Mouse (Mus musculus): ENCODE results near the gene Abca16. TPM values are rescaled to one million over a fixed set of nuclear protein-coding genes. Genes with fewer than 3 reads are reported as not detected.

The Abca16 gene
- total RNA-seq, 1 experiment: 0.54 TPM

DNA sequence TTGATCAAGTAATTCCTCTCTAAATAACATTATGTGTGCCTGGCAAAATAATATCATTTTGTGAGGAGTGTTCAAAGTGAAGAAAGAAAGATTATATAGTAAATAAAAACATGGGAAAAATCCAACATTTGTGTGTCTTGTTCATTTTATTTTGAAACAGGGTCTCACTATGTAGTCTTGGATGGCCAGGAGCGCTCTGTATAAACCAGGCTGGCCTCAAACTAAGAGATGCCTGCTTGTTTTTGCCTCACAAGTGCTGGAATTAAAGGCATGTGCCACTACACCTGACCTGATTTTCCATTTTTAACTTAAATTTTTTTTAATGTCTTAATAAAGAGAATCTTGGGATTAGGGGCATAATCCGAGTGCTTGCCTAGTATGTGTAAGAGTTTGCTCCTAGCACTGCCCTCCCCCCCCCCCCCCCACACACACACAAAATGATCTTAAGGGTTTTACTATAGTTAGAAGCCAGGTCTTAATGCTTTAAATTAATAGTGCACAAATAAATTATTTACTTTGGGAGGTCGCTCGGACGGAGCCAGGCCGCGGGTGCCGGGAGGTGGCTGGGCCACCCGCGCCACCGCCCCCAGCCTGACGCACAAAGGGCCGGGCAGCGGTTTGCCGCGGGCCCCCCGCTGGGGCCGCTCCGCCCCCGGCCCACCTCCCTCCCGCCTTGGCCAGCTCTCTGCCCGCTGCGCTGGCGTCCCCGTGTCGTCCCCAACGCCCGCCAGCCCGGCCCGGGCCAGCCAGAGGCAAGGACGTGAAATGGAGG, 94.6 kb downstream of the Abca16 start:
- H3K9me3 ChIP-seq (ENCODE audit: control insufficient read depth, insufficient read depth, low read depth, low read length): no peaks in the 10 kb centered on the region
- H3K4me3 ChIP-seq (ENCODE audit: insufficient read depth in 1 of 2, low read depth in 1 of 2, low read length in 2 of 2, poor library complexity in 1 of 2, severe bottlenecking in 1 of 2): peak overlapping the region; percentile 5 to 30; a peak in 3 of 4 replicates
- TF ChIP-seq ZNF384 (IDR thresholded peaks at IDR 0.05; ENCODE audit: low read depth, low read length) (no peak), MAFK (IDR thresholded peaks at IDR 0.05; ENCODE audit: insufficient read depth, low read depth, low read length) (no peak), ZC3H11A (IDR thresholded peaks at IDR 0.05; ENCODE audit: borderline replicate concordance, low read depth, low read length) (no peak), CHD2 (IDR thresholded peaks at IDR 0.05; ENCODE audit: low read depth, low read length) (no peak), HCFC1 (IDR thresholded peaks at IDR 0.05; ENCODE audit: borderline replicate concordance, insufficient read depth, low read length) (no peak)
- no peak for DNase-seq (ENCODE audit: low read depth, low spot score)
- in situ Hi-C loops (cut with MboI; ENCODE audit: low sequenced_read_pairs in 2 of 2, unreplicated experiment in 2 of 2): no loop called here
- H3K36me3 ChIP-seq (ENCODE audit: control insufficient read depth, insufficient read depth, low read length, poor library complexity, severe bottlenecking): no peaks in the 10 kb centered on the region
- H3K4me1 ChIP-seq (ENCODE audit: control insufficient read depth in 2 of 2, insufficient read depth in 2 of 2, low read length in 2 of 2, poor library complexity in 1 of 2): no peaks in the 10 kb centered on the region
- no peak overlapping the region for H3K9ac ChIP-seq (ENCODE audit: insufficient read depth, low read depth, low read length, poor library complexity, severe bottlenecking)
- no peak overlapping the region for H3K27ac ChIP-seq (ENCODE audit: insufficient read depth, low read depth, low read length, poor library complexity, severe bottlenecking)

DNA sequence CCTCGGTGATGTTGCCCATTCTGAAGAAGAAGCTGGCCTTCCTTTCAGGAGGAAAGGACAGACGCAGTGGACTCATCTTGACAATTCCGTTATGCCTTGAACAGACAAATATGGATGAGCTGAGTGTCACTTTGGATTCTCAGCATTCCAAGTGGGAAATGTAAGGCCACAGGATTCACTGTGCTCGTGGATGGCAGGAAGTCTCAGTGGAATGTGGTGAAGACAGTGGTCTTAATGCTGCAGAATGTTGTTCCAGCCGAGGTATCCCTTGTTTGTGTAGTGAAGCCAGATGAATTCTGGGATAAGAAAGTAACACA, 95.2 kb downstream of the Abca16 start:
- no peak for TF ChIP-seq ZC3H11A (IDR thresholded peaks at IDR 0.05; ENCODE audit: borderline replicate concordance, low read depth, low read length)
- no peak for TF ChIP-seq HCFC1 (IDR thresholded peaks at IDR 0.05; ENCODE audit: borderline replicate concordance, insufficient read depth, low read length)
- TF ChIP-seq CHD2 (IDR thresholded peaks at IDR 0.05; ENCODE audit: low read depth, low read length): no peak
- TF ChIP-seq ZNF384 (IDR thresholded peaks at IDR 0.05; ENCODE audit: low read depth, low read length): no peak
- no peak for TF ChIP-seq MAFK (IDR thresholded peaks at IDR 0.05; ENCODE audit: insufficient read depth, low read depth, low read length)
- Histone ChIP-seq H3K9ac (ENCODE audit: insufficient read depth, low read depth, low read length, poor library complexity, severe bottlenecking) (no peak overlapping the region), H3K9me3 (ENCODE audit: control insufficient read depth, insufficient read depth, low read depth, low read length) (no peaks in the 10 kb centered on the region), H3K4me1 (ENCODE audit: control insufficient read depth in 2 of 2, insufficient read depth in 2 of 2, low read length in 2 of 2, poor library complexity in 1 of 2) (no peaks in the 10 kb centered on the region), H3K27ac (ENCODE audit: insufficient read depth, low read depth, low read length, poor library complexity, severe bottlenecking) (no peak overlapping the region), H3K36me3 (ENCODE audit: control insufficient read depth, insufficient read depth, low read length, poor library complexity, severe bottlenecking) (no peaks in the 10 kb centered on the region), H3K4me3 (ENCODE audit: insufficient read depth in 1 of 2, low read depth in 1 of 2, low read length in 2 of 2, poor library complexity in 1 of 2, severe bottlenecking in 1 of 2) (peak overlapping the region; percentile 5 to 30; a peak in 3 of 4 replicates)
- in situ Hi-C loops (cut with MboI; ENCODE audit: low sequenced_read_pairs in 2 of 2, unreplicated experiment in 2 of 2): no loop called here
- no peak for DNase-seq (ENCODE audit: low read depth, low spot score)

DNA sequence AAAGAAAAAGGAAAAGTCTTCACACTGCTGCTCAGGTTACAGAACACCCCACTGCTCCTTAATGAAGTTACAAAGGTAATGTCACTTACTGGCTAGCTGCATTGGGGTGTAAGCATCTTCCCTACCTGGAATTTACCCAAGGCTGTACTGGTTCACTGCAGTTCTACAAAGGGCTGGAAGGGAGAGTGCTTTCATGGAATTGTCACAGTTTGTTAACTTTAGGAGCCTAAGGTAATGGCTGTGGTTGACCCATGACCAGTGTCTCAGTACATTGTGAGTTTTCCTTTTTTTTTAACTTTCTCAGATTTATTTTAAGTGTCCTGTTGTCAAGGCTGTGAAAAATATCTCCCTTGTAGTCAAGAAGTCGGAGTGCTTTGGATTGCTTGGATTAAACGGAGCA, 125.4 kb downstream of the Abca16 start:
- Histone ChIP-seq H3K36me3 (ENCODE audit: control insufficient read depth, insufficient read depth, low read length, poor library complexity, severe bottlenecking) (no peaks in the 10 kb centered on the region), H3K4me3 (ENCODE audit: insufficient read depth in 1 of 2, low read depth in 1 of 2, low read length in 2 of 2, poor library complexity in 1 of 2, severe bottlenecking in 1 of 2) (no peak overlapping the region), H3K9ac (ENCODE audit: insufficient read depth, low read depth, low read length, poor library complexity, severe bottlenecking) (no peak overlapping the region), H3K4me1 (ENCODE audit: control insufficient read depth in 2 of 2, insufficient read depth in 2 of 2, low read length in 2 of 2, poor library complexity in 1 of 2) (no peaks in the 10 kb centered on the region), H3K27ac (ENCODE audit: insufficient read depth, low read depth, low read length, poor library complexity, severe bottlenecking) (no peak overlapping the region), H3K9me3 (ENCODE audit: control insufficient read depth, insufficient read depth, low read depth, low read length) (no peaks in the 10 kb centered on the region)
- TF ChIP-seq ZC3H11A (IDR thresholded peaks at IDR 0.05; ENCODE audit: borderline replicate concordance, low read depth, low read length) (no peak), MAFK (IDR thresholded peaks at IDR 0.05; ENCODE audit: insufficient read depth, low read depth, low read length) (no peak), CHD2 (IDR thresholded peaks at IDR 0.05; ENCODE audit: low read depth, low read length) (no peak)
- DNase-seq (ENCODE audit: low read depth, low spot score): no peak
- in situ Hi-C loops (cut with MboI; ENCODE audit: low sequenced_read_pairs in 2 of 2, unreplicated experiment in 2 of 2): no loop called here

DNA sequence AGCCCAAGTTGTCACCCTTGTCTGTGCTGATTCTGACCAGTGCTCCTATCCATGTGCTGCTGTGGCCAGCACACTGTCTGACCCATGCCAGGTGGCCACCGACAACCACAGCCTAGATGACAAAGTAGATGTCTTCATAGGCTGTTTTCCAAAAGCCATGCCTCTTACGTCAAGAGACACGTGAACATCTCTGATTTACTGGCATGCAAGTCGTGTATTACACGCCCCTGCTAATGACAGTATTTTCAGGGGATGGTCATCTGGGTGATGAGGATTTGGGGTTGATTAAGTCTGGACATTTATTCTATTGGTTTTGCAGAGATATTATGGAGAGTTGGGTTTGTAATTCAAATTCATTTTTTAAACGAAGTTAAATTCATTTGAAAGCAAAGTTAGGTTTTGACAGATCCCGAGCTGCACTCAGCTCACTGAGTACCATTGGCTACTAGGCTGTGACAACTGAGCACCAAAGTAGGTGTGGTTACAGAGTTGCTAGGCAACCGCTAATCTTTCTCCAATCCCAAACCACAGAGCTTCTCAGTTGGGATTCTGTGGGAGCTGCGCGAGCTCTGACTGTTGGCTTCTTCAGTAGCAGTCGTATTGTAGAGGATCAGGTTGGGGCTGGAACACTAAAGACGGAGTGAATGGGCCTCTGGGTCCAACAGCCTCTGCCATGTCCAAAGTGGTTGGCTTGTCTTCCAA, 143.2 kb downstream of the Abca16 start:
- H3K9ac ChIP-seq (ENCODE audit: insufficient read depth, low read depth, low read length, poor library complexity, severe bottlenecking): no peak overlapping the region
- no peak overlapping the region for H3K4me3 ChIP-seq (ENCODE audit: insufficient read depth in 1 of 2, low read depth in 1 of 2, low read length in 2 of 2, poor library complexity in 1 of 2, severe bottlenecking in 1 of 2)
- H3K9me3 ChIP-seq (ENCODE audit: control insufficient read depth, insufficient read depth, low read depth, low read length): no peaks in the 10 kb centered on the region
- peak; percentile 1 for DNase-seq (ENCODE audit: low read depth, low spot score)
- in situ Hi-C loops (cut with MboI; ENCODE audit: low sequenced_read_pairs in 2 of 2, unreplicated experiment in 2 of 2): no loop called here
- H3K36me3 ChIP-seq (ENCODE audit: control insufficient read depth, insufficient read depth, low read length, poor library complexity, severe bottlenecking): no peaks in the 10 kb centered on the region
- H3K4me1 ChIP-seq (ENCODE audit: control insufficient read depth in 2 of 2, insufficient read depth in 2 of 2, low read length in 2 of 2, poor library complexity in 1 of 2): no peaks in the 10 kb centered on the region
- TF ChIP-seq CHD2 (IDR thresholded peaks at IDR 0.05; ENCODE audit: low read depth, low read length) (no peak), MAFK (IDR thresholded peaks at IDR 0.05; ENCODE audit: insufficient read depth, low read depth, low read length) (no peak), ZNF384 (IDR thresholded peaks at IDR 0.05; ENCODE audit: low read depth, low read length) (no peak), ZC3H11A (IDR thresholded peaks at IDR 0.05; ENCODE audit: borderline replicate concordance, low read depth, low read length) (no peak), HCFC1 (IDR thresholded peaks at IDR 0.05; ENCODE audit: borderline replicate concordance, insufficient read depth, low read length) (no peak)
- H3K27ac ChIP-seq (ENCODE audit: insufficient read depth, low read depth, low read length, poor library complexity, severe bottlenecking): no peak overlapping the region

Measured in ES-E14 (cell line).